Mouse (Mus musculus) E14TG2a.4 (cell line): ENCODE data around the gene Nr1h3.

Experiments
- CTCF ChIP-seq: conservative IDR thresholded peaks from 2 replicates; pipeline ENCODE4 v1.5.1; 2014; ENCODE audit warnings: low read length
- NANOG ChIP-seq: IDR thresholded peaks from 2 replicates; pipeline ENCODE4 v1.6.1; 2014; ENCODE audit warnings: borderline replicate concordance, low read length, mixed read lengths
- POU5F1 ChIP-seq: IDR thresholded peaks from 2 replicates; pipeline ENCODE4 v1.6.1; 2014; ENCODE audit warnings: low read length, borderline replicate concordance

DNA sequence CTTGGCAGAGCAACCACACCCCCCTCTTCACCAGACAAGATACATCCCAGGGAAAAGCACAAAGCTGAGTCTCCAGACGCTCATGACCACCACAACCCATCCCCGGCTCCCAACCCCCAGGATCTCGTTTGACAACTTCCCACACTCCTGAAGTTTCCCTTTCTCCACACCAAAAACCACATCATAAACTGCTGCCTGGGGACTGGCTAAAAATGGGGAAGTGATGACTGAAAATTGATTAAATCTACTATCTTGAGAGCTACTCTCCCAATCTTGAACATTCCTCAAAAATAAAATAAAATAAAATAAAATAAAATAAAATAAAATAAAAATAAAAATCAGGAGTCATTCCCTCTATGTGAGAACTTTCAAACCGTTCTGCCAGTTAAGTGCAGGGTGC is 39.7 kb downstream of the Nr1h3 start:
- TF ChIP-seq CTCF = no peak
- TF ChIP-seq NANOG = no peak
- TF ChIP-seq POU5F1 = no peak
